Mouse (Mus musculus) cerebellum, postnatal 4 days (tissue): ENCODE results near the gene Pif1.

Experiments used
- DNase-seq, 2 experiments: peaks; one replicate each; pipeline ENCODE4 v3.0.0; 2022; ENCODE audit warnings: low spot score in 2 of 2, mixed read lengths in 1 of 2

The Pif1 gene

DNA sequence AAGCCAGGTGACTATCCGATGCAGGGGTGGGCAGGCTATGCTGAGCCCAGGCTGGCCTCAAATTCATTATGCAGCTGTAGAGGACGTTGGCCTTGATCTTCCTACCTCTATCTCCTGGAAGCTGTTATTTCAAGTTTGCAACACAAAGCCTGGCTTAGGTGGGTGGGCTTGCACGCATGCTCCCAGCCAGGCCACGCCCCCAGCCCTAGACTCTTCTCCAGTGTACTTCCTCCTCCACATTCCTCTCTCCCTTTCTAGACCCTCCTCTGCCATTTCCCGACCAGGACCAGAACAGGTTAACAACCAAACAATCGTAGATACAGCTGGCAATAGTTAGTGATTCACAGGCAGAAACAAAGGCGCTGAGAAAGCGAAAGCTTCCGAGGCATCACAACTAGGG is 6.6 kb downstream of the Pif1 start:
- no peak for DNase-seq

DNA sequence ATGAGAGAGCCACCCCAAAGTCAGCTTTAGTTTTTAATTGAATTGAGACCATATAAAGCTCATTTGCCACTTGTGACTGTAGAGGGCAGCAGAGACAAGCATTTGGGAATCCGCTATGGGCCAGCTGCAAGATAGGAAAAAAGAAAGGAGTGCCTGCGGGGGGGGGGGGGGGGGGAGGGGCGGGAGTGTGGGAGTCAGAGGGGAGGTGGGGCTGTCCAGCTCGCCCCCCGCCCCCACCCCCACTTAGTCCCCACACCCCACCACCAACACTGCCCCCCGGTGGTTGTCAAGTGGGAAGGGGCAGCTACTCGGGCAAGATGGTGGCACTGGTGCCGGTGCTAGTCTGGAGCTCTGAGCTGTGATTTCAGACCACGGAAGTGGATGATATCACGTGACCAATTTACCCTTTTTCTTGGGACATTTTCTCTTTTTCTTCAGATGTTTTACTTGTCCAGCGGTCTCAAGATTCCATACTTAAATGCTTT is 11.8 kb downstream of the Pif1 start:
- DNase-seq, result no peak

DNA sequence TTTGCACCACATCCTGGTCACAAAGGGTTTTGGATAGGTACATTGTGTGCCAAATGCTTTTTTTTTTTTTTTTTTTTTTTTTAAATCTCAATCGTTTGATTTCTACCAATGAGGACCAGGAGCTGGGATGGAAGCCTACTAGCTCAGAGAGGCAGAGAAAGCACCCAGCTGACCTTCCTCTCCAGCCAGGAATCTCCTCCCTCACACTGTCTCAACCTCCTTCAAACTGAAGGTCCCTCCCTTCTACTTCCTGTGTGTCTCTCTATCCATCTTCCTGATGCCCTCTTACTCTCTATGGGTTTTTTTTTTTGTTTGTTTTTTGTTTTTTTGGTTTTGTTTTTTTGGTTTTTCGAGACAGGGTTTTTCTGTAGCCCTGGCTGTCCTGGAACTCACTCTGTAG is 14.0 kb downstream of the Pif1 start:
- DNase-seq, result no peak

DNA sequence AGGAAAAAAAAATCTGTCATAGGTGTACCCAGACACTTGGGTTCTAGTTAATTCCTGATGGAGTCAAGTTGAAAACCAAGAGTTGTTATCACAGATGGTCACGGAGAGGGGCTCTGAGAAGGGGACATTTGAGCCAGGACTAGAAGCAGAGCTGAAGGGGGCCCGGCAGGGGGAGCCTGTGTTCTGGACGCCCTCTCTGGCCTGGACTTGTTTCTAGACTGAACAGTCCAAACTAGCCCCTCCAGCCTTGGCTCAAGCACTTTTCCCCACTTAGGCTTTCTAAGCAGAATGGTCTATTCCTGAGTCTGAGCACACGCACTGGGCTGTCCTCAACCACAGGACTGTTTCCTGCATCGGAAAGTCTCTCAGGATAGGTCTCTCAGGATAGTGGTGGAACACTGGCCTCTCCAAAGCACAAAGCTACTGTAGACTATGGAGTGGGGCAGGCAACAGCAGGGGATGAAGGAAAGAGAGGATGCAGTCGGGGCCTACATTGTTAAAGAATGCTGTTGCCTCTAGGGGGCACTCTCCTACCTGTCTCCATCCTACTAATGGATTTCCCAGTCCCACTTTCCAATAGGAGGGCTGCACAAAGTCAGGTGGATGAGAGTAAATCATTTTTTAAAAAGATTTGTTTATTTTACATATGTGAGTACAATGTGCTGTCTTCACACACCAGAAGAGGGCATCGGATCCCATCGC is 16.6 kb downstream of the Pif1 start:
- DNase-seq, result no peak

DNA sequence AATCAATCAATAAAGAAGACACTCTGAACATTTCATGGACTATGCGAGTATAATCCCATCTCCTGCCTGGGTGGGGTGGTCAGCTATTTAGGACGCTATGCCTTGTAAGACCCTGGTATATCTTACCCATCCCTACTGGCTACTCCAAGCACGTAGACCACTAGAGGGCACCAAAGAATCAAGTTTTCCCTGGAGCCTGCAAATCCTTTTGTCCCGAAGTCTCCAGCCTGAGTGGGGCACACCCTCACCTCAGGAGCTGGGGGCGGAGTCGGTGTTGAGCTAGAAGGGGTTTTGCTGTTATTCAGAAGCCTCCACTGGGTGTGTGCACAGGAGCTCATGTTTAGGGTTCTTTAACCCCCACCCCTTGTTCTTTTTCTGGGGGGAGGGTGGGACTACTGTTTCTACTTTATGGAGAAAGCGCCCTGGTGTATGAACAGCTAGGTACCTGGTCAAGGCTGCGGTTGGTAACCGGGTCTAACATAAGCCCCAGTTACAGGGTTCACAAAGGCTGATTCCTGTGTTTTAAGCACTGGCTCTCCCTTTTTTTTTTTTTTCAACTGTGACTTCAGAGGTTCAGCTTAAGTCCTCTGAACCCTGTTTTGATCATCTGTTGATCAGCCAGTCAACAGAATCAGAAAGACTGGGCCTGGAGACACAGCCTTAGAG is 18.6 kb downstream of the Pif1 start:
- DNase-seq, result peak; percentile 39 to 62

DNA sequence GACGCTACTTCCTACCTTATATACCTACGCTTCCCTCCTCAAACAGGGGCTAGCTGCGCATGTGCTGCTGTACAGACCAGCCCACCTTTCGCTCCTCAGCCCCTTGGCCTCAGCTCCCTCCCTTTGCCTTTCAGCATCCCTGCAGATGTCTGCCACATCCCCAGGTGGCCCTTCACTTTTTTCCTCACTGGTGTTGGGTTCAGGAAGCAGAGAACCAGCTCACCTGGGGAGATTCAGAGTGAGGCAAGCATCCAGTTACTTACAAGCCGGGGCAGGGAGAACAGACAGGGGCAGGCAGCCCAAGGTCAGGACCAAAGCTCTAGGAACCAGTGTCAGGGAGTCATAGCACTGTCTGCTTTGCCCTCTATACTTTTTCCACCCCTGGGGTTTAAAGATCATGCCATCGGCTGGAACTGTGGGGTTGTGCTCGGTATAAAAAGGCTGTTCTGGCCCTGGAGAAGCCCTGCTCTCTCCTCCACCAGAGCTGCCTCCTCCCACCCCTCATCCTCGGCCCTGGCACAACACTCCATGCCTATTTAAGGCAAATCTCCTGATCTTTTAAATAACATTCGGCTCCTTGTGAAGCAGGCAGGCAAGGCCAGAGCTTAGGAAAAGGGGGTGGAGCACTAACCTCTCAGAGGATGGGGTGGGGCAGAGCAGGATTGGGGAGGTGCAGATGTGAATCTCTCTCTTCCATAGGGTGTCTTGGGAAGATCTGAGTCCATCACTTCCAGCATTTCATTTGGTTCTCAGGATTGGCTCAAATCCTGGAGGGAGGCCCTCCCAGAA is 19.6 kb downstream of the Pif1 start:
- no peak for DNase-seq

DNA sequence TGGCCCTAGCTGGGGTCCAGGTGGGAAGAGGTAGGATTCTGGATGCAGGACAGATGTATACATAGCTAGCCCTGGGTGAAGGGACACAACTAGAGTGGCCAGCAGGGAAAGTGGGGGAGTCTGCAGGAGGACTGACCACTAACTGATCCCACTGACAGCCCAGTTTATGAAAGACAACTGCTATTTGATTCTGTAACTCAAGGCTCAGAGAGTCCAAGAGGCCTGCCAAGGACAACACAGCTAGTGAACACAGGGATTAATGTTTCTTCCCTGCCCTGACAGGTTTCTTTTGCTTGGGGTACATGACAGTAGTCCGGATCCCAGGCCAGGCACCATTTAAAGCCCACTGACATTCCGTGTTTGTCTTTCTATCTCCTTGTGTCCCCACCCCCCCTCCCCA is 20.2 kb downstream of the Pif1 start:
- DNase-seq, result no peak

DNA sequence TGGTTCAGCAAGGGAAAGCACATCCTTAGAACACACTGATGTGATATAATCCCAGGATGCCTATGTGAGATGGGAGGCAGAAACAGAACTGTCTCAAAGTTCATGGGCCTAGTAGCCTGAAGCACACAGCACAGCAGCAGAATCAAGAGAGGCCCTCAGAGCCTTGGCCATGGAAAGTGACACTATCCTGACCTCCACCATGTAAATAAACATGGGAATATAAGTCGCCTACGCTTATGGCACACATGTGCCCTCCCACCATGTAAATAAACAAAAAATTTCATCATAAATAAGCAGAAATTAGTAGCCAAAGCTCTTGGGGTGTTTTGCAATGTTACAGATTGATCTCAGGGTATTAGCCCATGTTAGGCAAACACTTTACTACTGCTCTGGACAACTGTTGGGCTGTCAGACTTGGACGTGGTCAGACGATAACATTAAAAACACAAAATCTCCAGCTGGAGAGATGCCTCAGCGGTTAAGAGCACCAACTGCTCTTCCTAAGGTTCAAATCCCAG is 25.1 kb downstream of the Pif1 start:
- DNase-seq, result no peak

DNA sequence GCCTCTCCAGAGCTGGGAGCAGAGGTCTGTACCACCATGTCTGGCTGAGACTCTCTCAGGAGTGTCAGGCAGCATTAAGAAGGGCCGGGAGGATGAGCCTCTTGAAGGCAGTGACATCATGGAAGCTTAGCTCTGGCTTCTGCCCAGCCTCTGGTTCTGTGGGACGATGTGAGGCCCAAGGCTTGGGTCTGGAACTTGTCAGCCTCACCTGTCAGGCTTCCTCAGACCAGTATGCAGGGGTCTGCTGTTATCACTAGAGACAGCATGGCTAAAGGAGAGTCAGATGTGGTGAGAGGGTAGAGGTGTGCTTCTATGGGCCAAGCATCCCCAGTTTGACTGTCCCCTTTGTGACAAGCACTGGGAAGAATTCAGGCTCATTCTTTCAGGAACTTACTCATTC is 26.1 kb downstream of the Pif1 start:
- DNase-seq, result no peak

DNA sequence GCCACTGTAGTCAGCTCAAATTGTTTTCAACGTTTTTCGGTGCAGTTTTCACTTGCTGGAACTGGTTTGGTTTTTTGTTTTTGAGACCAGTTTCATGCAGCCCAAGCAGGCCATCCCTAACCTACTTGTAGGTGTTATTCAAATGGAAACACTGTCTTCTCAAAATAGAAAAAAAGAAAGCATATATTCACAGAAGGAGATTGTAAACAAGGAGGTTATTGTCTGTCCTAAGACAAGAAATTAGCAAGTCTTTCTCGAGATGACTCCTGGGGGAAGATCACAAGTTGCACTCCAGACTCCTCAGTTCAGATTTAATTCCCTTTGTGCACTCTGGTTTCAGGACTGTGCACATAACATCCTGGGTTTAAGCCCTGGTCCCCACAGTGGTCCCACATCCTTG is 32.4 kb downstream of the Pif1 start:
- DNase-seq, result no peak

DNA sequence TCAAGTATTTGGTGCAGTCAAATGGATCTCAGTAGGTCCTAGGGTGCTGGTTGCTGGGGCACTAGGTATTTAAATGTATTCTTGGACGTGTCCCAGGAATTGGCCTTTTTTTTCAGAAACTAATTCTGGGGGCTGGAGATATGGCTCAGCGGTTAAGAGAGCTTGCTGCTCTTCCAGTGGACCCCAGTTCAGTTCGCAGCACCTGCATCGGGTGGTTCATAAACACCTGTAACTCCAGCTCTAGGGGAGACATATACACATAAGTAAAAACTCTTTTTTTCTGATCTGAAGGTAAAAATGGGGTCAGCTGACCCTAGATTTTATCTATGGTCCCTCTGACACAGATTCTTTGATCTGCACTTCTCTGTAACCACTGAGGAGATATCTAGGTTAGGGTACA is 34.2 kb downstream of the Pif1 start:
- no peak for DNase-seq

DNA sequence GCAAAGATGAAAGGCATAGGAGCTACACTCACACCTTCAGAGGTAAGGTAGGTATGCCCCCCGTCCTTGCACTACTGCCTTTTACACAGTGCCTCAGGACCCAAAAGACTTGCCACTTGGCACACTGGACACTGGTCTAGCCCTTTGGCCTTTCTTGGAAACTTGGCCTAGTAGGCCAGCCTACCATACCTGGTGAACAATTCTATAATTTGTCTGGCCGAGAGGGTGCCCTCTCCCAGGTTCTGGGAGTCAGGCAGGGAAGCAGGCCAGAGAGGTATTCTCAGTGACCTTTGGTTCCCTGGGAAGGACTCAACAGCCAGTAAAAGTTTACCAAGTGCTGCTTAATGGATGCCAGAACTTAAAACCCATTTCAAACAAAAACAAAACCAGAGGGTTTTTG is 34.7 kb downstream of the Pif1 start:
- DNase-seq, result no peak

DNA sequence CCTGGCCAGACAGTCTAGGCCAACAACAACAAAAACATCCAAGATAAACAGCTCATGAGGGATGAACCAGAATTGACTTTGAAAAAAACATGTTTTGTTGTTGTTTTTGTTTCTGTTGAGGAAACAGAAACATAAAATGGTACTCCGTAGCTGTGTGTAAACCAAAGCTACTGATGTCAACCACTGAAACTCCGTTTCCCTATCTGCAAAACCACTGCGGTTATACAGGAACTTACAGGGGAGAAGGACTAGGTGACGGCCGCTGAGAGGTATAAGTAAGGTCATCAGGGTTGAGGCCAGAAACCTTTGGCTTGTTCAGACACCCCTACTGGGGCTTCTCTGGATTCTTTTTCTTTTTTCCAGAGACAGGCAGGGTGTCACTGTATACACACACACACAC is 35.9 kb downstream of the Pif1 start:
- no peak for DNase-seq

DNA sequence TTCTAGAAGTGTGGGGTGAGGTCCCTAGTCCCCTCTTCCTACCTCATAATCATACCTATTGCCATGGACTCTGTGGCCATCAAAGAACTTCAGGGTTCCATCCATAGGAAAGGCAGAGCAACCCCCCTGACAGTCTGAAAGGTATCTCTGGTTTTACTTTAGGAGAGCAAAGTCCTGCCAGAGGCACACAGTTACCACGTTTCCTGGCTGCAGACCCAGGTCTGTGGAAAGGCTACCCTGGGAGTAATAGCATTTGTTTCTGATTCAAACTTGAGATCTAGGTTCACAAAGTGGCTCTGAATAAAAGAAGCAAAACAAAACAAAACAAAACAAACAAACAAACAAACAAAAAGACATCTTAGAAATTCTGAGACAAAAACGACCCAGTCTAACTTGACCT is 37.3 kb downstream of the Pif1 start:
- DNase-seq, result no peak

DNA sequence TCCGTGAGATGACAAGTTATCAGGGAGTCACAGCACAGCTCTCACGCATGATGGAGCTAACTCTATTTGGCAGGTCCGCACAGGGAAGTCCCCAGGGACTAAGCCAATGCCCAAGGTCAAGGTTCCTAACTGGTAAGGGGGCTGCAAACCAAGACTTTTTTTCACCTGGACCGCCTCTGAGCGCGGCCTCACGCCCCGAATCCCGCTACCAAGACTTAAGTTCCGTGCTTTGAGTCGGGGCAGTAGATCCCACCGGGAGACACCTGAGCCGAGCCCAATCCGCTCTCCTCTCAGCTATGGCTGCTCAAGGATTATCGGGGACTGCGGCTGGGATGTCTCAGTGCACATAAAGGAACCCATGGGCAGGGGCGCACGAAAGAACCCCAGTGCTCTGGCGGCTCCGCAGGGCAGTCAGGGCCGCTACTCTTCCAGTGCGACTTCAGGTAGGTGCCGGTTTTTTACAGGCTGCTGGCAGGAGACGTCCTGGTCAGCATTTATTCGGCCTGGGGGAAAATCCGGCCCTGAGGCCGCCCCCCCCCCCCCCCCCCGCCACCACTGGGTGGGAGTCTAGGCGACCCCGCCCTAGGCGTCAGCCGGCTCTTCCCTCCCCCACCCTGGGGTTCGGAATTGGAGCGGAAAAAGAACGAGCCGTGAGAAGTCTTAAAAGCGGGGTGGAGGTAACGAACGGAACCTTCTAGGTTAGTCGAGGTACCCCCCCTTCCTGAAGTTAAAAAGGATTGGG is 42.2 kb downstream of the Pif1 start, which contains the start of gene Rbpms2:
TSS of gene Rbpms2 (plus strand) at position 624 of the 742 bp plus-strand sequence.
- no peak for DNase-seq

DNA sequence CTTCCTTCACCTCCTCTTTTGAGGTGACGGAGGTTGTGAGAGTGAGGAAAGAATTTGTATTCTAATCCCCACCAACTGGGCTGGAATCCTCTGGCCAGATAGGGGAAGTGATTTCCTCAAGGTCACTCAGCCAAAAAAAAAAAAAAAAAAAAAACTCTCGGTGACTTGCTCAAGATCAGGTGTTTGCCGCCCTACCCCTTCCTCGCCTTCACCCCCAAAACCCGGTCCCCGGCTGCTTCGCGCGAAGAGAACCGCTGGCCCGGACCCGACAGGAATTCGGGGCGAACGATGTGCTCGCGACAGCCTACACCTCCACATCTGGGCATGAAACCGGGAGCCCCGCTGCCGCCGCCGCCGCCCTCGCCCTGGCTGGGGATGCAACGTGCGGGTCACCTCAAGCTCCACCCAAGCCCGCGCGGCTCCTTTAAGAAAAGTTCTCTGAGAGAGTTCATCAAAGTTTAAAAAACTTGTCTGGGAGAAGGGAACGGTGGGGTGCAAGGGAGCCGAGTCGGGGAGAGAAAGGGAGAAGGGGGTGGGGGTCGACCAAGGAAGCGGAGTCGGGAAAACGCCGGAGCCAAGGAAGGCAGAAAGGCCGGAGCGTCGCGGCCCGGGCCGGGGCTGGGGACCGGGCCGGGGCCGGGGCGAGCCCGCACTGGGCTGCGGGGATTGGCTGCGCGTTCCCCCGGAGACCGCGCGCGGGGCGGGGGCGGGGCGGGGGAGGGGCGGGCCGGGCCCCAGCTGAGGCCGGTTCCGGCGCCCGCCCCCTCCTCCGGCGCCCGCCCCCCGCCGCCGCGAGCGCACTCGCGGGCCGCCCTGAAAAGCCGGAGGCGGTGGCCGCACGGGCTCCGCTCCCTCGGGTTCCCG is 43.0 kb downstream of the Pif1 start:
- no peak for DNase-seq

DNA sequence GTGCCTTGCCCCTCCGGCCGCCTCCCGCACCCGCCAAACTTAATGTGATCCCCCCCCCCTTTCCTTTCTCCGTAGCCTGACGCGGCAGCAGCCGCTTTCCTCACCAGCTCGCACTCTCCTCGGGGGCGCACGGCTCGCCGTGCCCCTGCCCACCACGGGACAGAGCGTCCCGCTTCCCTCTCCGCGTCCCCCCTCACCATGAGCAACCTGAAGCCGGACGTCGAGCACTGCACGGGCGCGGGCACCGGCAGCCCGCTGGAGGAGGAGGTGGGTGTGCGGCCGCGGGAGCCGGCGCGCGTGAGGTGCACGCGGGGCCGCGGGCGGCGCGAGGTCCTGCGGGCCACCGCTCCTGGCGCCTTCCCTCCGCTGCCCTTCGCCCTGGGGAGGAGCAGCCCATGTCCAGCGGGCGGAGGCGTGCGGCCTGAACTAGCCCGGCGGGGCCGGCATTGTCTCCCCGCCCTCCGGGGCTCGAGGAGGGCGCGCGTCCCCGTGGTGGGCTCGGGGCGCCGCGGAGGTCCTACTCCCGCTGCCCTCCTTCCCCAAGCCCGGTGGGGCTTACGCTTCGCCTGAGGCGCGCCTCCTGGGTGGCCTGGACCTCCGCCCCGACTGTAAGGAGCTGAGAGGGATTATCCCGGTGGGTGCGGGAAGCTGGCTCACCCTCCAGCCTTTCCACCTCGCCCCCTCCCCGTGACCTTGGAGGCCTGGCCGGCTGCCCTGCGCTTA is 43.8 kb downstream of the Pif1 start:
- DNase-seq, result peak in 1 of 2 experiments; percentile 20

DNA sequence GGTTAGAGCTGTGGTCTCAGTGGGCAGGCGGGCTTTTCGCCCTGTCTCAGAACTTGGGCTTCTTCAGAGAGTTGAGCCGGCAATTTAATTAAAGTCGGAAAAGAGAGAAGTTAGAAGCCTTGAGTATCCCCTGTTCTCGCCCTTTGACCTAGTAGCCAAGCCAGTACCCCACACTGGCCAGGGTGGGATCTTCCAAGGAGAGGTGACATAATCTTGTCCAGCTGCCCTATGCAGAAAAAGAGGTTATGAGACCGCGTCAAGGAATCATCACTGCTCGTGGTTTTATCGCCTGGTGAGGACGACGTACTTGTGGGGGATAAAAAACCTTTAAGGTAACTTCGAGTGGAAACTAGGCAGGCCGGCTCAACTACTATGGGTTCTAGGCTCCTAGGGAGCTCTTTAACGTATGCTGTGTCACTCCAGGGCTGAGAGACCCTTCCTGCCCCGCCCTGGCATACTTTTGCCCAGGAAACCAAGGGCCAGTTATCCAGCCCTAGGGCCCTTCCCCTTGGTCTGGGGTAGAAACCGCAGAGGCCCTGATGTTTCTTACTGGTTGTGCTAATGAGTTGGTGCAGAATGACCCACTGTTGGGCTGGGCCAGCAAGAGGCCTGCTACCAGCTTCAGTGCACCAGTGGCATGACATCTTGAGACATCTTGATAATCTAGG is 44.5 kb downstream of the Pif1 start:
- no peak for DNase-seq

DNA sequence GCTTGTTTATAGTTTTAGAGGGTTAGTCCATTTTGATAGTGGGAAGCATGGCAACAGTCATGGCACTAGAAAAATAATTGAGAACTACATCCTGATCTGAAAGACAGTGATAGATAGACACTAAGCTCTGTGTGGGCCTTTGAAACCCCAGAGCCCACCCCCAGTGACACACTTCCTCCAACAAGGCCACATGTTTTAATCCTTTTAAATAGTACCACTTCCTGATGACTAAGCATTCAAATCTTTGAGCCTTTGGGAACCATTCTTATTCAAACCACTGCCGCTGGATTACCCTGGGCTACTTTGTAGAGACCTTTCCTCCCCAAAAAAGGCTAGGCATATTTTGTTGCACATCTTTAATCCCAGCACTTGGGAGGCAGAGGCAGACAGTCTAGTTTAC is 48.8 kb downstream of the Pif1 start:
- DNase-seq, result no peak

DNA sequence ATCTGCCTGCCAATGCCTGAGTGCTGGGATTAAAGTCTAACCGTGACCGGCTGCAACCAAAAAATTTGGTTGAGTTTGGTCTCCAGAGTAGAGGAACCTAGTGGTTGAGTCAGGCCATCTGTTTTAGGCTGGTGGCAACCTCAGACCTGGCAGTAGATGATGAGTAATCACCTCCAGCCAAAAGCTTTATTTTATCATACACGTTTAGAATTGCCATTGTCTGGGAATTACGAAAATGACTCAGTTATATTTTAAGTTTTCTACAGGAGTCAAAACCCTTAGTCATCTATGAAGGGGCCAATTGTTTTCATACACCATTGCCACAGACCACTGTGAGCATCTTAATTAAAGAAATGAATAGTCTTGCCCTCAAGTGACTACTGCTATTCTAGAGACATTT is 50.0 kb downstream of the Pif1 start:
- DNase-seq, result no peak
